Mouse (Mus musculus) liver, adult 2 months (tissue): ENCODE data around the gene Gm45785. TPM values are rescaled to one million over a fixed set of nuclear protein-coding genes. Genes with fewer than 3 reads are reported as not detected.

Experiments used
- DNase-seq: peaks from one replicate; pipeline ENCODE4 v3.0.0-alpha.2; 2011; ENCODE audit warnings: low read depth, low spot score; ENCODE audit errors: extremely low read depth
- H3K27ac ChIP-seq: fragments of 200-500 bp; replicated peaks from 2 replicates; pipeline ENCODE4 v1.5.1; 2012; ENCODE audit warnings: low read depth, mild to moderate bottlenecking, control low read depth, inconsistent platforms, low read length; ENCODE audit not compliant: insufficient read depth
- H3K27me3 ChIP-seq: fragments of 200-500 bp; 2 replicates; pipeline ENCODE4 v1.6.1; 2012; ENCODE audit warnings: mild to moderate bottlenecking, moderate library complexity, low read length, inconsistent platforms; ENCODE audit not compliant: control insufficient read depth, insufficient read depth
- H3K36me3 ChIP-seq: fragments of 200-500 bp; 2 replicates; pipeline ENCODE4 v1.6.1; 2012; ENCODE audit warnings: low read length, inconsistent platforms; ENCODE audit not compliant: control insufficient read depth, insufficient read depth
- H3K4me1 ChIP-seq: fragments of 200-500 bp; 2 replicates; pipeline ENCODE4 v1.6.1; 2011; ENCODE audit warnings: low read length; ENCODE audit not compliant: control insufficient read depth, insufficient read depth
- H3K4me3 ChIP-seq: fragments of 200-500 bp; 2 replicates; pipeline ENCODE4 v1.5.1; 2011; ENCODE audit warnings: low read depth, mild to moderate bottlenecking, control low read depth, low read length, moderate library complexity; ENCODE audit not compliant: insufficient read depth
- H3K79me2 ChIP-seq: fragments of 200-500 bp; 2 replicates; pipeline ENCODE4 v1.6.1; 2012; ENCODE audit warnings: inconsistent platforms, mild to moderate bottlenecking, low read length, moderate library complexity; ENCODE audit not compliant: control insufficient read depth, insufficient read depth
- H3K9ac ChIP-seq: fragments of 200-500 bp; 2 replicates; pipeline ENCODE4 v1.6.1; 2012; ENCODE audit warnings: low read depth, mild to moderate bottlenecking, control low read depth, inconsistent platforms, low read length
- CTCF ChIP-seq: fragments of 200-500 bp; IDR thresholded peaks from 2 replicates; pipeline ENCODE4 v1.5.1; 2011; ENCODE audit warnings: low read depth, low read length, control low read depth
- POLR2A ChIP-seq: fragments of 200-500 bp; IDR thresholded peaks from 2 replicates; pipeline ENCODE4 v1.6.1; 2011; ENCODE audit warnings: low read length, control low read depth; ENCODE audit not compliant: insufficient read depth; ENCODE audit errors: extremely low read depth
- WGBS: fragments of 180-500 bp; shearing (Covaris S2); methylation state at CpG from one replicate; pipeline ENCODE4 v1.1.7; 2018; 5-methylcytosine and 5-hydroxymethylcytosine counted together
- polyA plus RNA-seq: library from polyadenylated mRNA; depleted of rRNA; stranded (reverse); fragments of >200 nt; gene quantifications from 2 replicates; pipeline ENCODE4 v1.2.3, GENCODE M21; 2012
- total RNA-seq: library from RNA; depleted of rRNA; stranded (reverse); fragments of >200 nt; gene quantifications from 2 replicates; pipeline ENCODE4 v1.2.3, GENCODE M21; 2014

Gm45785 gene
- total and polyA plus RNA-seq, 2 experiments, result 1.4 TPM; not detected in 1

- Histone ChIP-seq H3K36me3 (no peaks in the 10 kb centered on the region), H3K9ac (peak within 1 kb of the TSS; percentile 76), H3K4me3 (peak within 1 kb of the TSS; percentile 86), H3K27me3 (no peaks in the 10 kb centered on the region), H3K27ac (no peak within 1 kb of the TSS), H3K79me2 (no peaks in the 10 kb centered on the region), H3K4me1 (peaks cover 3% of the 10 kb centered on the region; the same call in 1 of the 2 replicates)
- 8% methylated on average over 21 of the region's 21 CpGs for WGBS
- peak; percentile 50 for DNase-seq
- TF ChIP-seq POLR2A, result no peak
- no peak for TF ChIP-seq CTCF
Observed at GRCm38 (mm10) chr7:140821653-140822329, 34.3 kb downstream of the Gm45785 start, which contains the start of gene Zfp941. Zfp941 (minus strand) TSS chr7:140822178.

- no peak overlapping the region for H3K27ac ChIP-seq
- DNase-seq, result no peak
- peaks cover 3% of the 10 kb centered on the region; the same call in 1 of the 2 replicates for H3K4me1 ChIP-seq
- no peak overlapping the region for H3K4me3 ChIP-seq
- H3K36me3 ChIP-seq, result no peaks in the 10 kb centered on the region
- WGBS, result 73% methylated on average over 5 of the region's 5 CpGs
- no peaks in the 10 kb centered on the region for H3K27me3 ChIP-seq
- H3K9ac ChIP-seq, result no peak overlapping the region
- TF ChIP-seq POLR2A, result no peak
- TF ChIP-seq CTCF, result no peak
- no peaks in the 10 kb centered on the region for H3K79me2 ChIP-seq
Observed at GRCm38 (mm10) chr7:140821305-140821652, 34.9 kb downstream of the Gm45785 start.

GRCm38 (mm10) chr7:140820173-140820572 is 36.0 kb downstream of the Gm45785 start:
- no peak for TF ChIP-seq POLR2A
- TF ChIP-seq CTCF, result no peak
- 59% methylated on average over 4 of the region's 4 CpGs for WGBS

GRCm38 (mm10) chr7:140812850-140813249 is 43.3 kb downstream of the Gm45785 start:
- DNase-seq, result no peak
- H3K9ac ChIP-seq, result no peak overlapping the region
- no peaks in the 10 kb centered on the region; the same call in 1 of the 2 replicates for H3K27me3 ChIP-seq
- H3K27ac ChIP-seq, result no peak overlapping the region
- 88% methylated on average over 12 of the region's 12 CpGs for WGBS
- H3K4me3 ChIP-seq, result no peak overlapping the region
- no peaks in the 10 kb centered on the region for H3K79me2 ChIP-seq
- H3K36me3 ChIP-seq, result peaks cover 10% of the 10 kb centered on the region; the same call in 1 of the 2 replicates
- no peaks in the 10 kb centered on the region for H3K4me1 ChIP-seq
- TF ChIP-seq POLR2A (no peak), CTCF (no peak)

More at GRCm38 (mm10) chr7:140820173-140820572, 36.0 kb downstream of the Gm45785 start:
- H3K9ac ChIP-seq, result no peak overlapping the region
- H3K4me3 ChIP-seq, result no peak overlapping the region
- peaks cover 3% of the 10 kb centered on the region; the same call in 1 of the 2 replicates for H3K4me1 ChIP-seq
- H3K36me3 ChIP-seq, result no peaks in the 10 kb centered on the region
- no peak for DNase-seq
- no peaks in the 10 kb centered on the region for H3K79me2 ChIP-seq
- no peak overlapping the region for H3K27ac ChIP-seq
- H3K27me3 ChIP-seq, result no peaks in the 10 kb centered on the region

- H3K4me3 ChIP-seq, result no peak overlapping the region
Observed at GRCm38 (mm10) chr7:140811714-140812113, 44.4 kb downstream of the Gm45785 start.

GRCm38 (mm10) chr7:140810496-140810895 is 45.6 kb downstream of the Gm45785 start:
- H3K36me3 ChIP-seq, result peaks cover 10% of the 10 kb centered on the region; the same call in 1 of the 2 replicates
- WGBS, result 88% methylated on average over 6 of the region's 6 CpGs
- TF ChIP-seq POLR2A (no peak), CTCF (peak; percentile 46; the same call in 1 of the 2 replicates)

More at GRCm38 (mm10) chr7:140811714-140812113, 44.4 kb downstream of the Gm45785 start:
- no peak for DNase-seq
- Histone ChIP-seq H3K27me3 (no peaks in the 10 kb centered on the region; the same call in 1 of the 2 replicates), H3K4me1 (no peaks in the 10 kb centered on the region), H3K9ac (no peak overlapping the region), H3K79me2 (no peaks in the 10 kb centered on the region), H3K36me3 (peaks cover 10% of the 10 kb centered on the region; the same call in 1 of the 2 replicates), H3K27ac (no peak overlapping the region)
- 93% methylated on average over 13 of the region's 13 CpGs for WGBS
- TF ChIP-seq CTCF (no peak), POLR2A (no peak)

More at GRCm38 (mm10) chr7:140810496-140810895, 45.6 kb downstream of the Gm45785 start:
- Histone ChIP-seq H3K79me2 (no peaks in the 10 kb centered on the region), H3K27me3 (no peaks in the 10 kb centered on the region; the same call in 1 of the 2 replicates), H3K27ac (no peak overlapping the region), H3K4me3 (no peak overlapping the region), H3K4me1 (no peaks in the 10 kb centered on the region; the same call in 1 of the 2 replicates), H3K9ac (no peak overlapping the region)
- no peak for DNase-seq
